ENCODE assay signal across 9 mouse cellular contexts in the genomic region with DNA sequence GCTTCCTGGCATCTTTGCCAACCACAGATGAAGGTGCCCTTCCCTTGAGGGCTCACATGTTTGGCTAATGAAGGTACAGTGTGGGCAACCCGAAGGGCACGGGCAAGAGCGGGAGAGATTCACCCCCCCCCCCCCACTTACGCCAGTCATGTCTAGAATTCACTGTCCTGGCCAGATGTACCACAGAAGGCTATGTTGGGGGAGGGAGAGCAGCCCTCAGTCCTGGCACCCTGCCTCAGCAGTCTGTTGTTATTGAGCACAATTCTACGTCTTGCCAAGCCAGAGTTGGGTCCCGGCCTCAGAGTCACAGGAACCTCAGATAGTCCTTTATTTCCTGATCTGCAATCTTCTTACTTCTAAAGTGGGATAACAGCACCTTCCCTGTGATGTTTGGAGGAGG.
DNase-seq lines count a peak whose midpoint lies in the region; ATAC-seq and TF ChIP-seq lines count a peak whose summit lies in the region.
"Had no signal": no experiment of that assay in that cellular context is flagged by ENCODE, and none has a peak within 500 bp of the region (broad histone marks: within the 10 kb centered on the region; RNA-seq: fewer than 3 reads in every experiment).

No protein-coding gene starts in this region.

- no peak overlapping the region for H3K4me3 ChIP-seq in cerebellum, adult 2 months (replicated peaks; ENCODE audit: insufficient read depth, low read depth, low read length)
- no peak overlapping the region for H3K4me3 ChIP-seq in cortical plate, adult 2 months (ENCODE audit: insufficient read depth, low read length)
- H3K4me3 ChIP-seq: midbrain, embryonic 10.5 days had no signal

- DNase-seq in layer of hippocampus, adult 11-12 months (ENCODE audit: low spot score): peak; percentile 74
- DNase-seq in layer of hippocampus, adult 9-10 months (ENCODE audit: low spot score): no peak
- peak; percentile 70 to 75 for DNase-seq in cerebellum, adult 2 months
- peak; percentile 68 to 78 for DNase-seq in layer of hippocampus, postnatal 10 days (ENCODE audit: low spot score in 2 of 2)
- no peak for DNase-seq in frontal cortex, postnatal 10 days (ENCODE audit: low spot score in 2 of 2)
- DNase-seq: thymus, postnatal 14 days had no signal

- ATAC-seq in megakaryocyte progenitor cell, adult 5-6 weeks (replicated peaks; ENCODE audit: poor library complexity): no peak

- no peak for TF ChIP-seq POLR2A in cerebellum, adult 2 months (IDR thresholded peaks at IDR 0.05; ENCODE audit: borderline replicate concordance, insufficient read depth, low read length)
- TF ChIP-seq POLR2A in cortical plate, adult 2 months (IDR thresholded peaks at IDR 0.05; ENCODE audit: extremely low read depth, insufficient read depth, low read length): no peak

- peaks cover 75% of the 10 kb centered on the region for H3K4me1 ChIP-seq in cerebellum, adult 2 months (ENCODE audit: control insufficient read depth, insufficient read depth, low read length)
- H3K4me1 ChIP-seq in cortical plate, adult 2 months (ENCODE audit: control insufficient read depth, insufficient read depth, low read length): peaks cover 27% of the 10 kb centered on the region

- H3K27me3 ChIP-seq in cerebellum, adult 2 months (ENCODE audit: control insufficient read depth, insufficient read depth, low read length): no peaks in the 10 kb centered on the region

- WGBS in cerebellum, adult 2 months: 8% methylated on average over 6 of the region's 6 CpGs

- no peak for TF ChIP-seq CTCF in cerebellum, adult 2 months (IDR thresholded peaks at IDR 0.05; ENCODE audit: borderline replicate concordance, insufficient read depth, low read depth, low read length)
- no peak for TF ChIP-seq CTCF in cortical plate, adult 2 months (IDR thresholded peaks at IDR 0.05; ENCODE audit: extremely low read depth, insufficient read depth, low read length)

- peak overlapping the region; percentile 74 for H3K27ac ChIP-seq in cerebellum, adult 2 months (ENCODE audit: insufficient read depth, low read length)
- H3K27ac ChIP-seq in cortical plate, adult 2 months (ENCODE audit: insufficient read depth, low read length): peak overlapping the region; percentile 86
- H3K27ac ChIP-seq: midbrain, embryonic 10.5 days had no signal

Comparison
In these comparisons a context has a peak if more than half of its experiments do, and no peak if none do; other contexts are left out.
1. DNase-seq: peak in layer of hippocampus, adult 11-12 months (single experiment), cerebellum, adult 2 months (2 of 2) and layer of hippocampus, postnatal 10 days (2 of 2); none in layer of hippocampus, adult 9-10 months (single experiment) and frontal cortex, postnatal 10 days (0 of 2).